Mouse (Mus musculus): ENCODE data around the gene Cyfip1. TPM values are rescaled to one million over a fixed set of nuclear protein-coding genes. Genes with fewer than 3 reads are reported as not detected.

The Cyfip1 gene
- polyA plus RNA-seq, 1 experiment from 2014 or later, result 59.1 TPM

DNA sequence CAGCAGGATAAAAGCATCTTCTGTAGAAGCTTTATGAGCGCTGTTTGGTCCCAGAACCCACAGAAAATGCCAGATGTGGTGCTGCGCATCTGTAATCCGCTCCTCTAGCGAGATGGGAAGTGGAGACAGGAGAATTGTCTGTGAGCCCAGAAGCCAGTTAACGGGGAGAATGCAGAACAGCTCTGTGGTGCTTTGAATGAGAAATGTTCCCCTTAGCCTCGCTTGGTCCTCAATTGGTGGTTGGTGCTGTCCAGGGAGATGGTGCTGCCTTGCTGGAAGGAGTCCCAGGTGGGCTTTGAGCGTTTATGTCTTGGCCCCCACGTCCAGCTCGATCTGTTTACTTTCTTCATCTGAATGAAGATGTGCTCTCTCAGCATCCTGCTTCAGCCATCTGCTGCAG is 39.3 kb downstream of the Cyfip1 start:
- WGBS, result 80% methylated on average over 9 of the region's 9 CpGs
- no peak overlapping the region for H3K4me3 ChIP-seq (ENCODE audit: low read depth, low read length)
- H3K4me2 ChIP-seq (replicated peaks; ENCODE audit: low read depth), result no peak overlapping the region
- H3K27ac ChIP-seq (replicated peaks), result no peak overlapping the region
- no peak for DNase-seq (ENCODE audit: low spot score)
- H3K9me3 ChIP-seq (ENCODE audit: control insufficient read depth, low read length), result no peaks in the 10 kb centered on the region
- H3K9ac ChIP-seq (ENCODE audit: low read length), result no peak overlapping the region
- H3K4me1 ChIP-seq (replicated peaks; ENCODE audit: control insufficient read depth, insufficient read depth), result no peaks in the 10 kb centered on the region
- H3K27me3 ChIP-seq (ENCODE audit: control insufficient read depth, insufficient read depth, low read length), result no peaks in the 10 kb centered on the region
- peaks cover 28% of the 10 kb centered on the region for H3K36me3 ChIP-seq (ENCODE audit: control insufficient read depth, insufficient read depth, low read length)
- no peak for TF ChIP-seq EP300 (optimal IDR thresholded peaks at IDR 0.05)
- TF ChIP-seq CTCF (IDR thresholded peaks at IDR 0.05; ENCODE audit: low read depth), result no peak
- ATAC-seq (ENCODE audit: low FRiP score, low TSS enrichment), result no peak

DNA sequence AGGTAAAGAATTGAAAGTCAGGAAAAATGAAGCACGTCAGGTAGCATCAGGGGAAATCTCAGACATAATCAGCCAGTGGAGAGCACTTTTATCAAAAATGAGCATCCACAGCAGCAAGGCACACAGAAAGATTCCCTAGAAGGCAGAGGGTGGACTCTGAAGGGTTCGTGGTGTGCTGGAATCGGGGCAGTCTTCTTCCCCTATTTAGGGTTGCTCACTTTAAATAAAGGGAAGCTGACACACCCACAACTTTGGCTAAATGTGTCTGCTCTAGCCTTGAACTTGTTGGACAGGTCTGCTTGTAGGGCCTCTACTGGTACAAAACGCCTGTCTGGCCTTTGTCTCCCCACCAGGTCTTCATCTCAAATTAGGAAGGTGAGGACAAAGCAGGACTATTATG is 47.1 kb downstream of the Cyfip1 start:
- Histone ChIP-seq H3K9me3 (ENCODE audit: control insufficient read depth, low read length) (no peaks in the 10 kb centered on the region), H3K4me2 (replicated peaks; ENCODE audit: low read depth) (no peak overlapping the region), H3K36me3 (ENCODE audit: control insufficient read depth, insufficient read depth, low read length) (peaks cover 22% of the 10 kb centered on the region; the same call in 1 of the 2 replicates), H3K4me3 (ENCODE audit: low read depth, low read length) (no peak overlapping the region), H3K27me3 (ENCODE audit: control insufficient read depth, insufficient read depth, low read length) (no peaks in the 10 kb centered on the region), H3K27ac (replicated peaks) (no peak overlapping the region), H3K9ac (ENCODE audit: low read length) (no peak overlapping the region), H3K4me1 (replicated peaks; ENCODE audit: control insufficient read depth, insufficient read depth) (no peaks in the 10 kb centered on the region)
- ATAC-seq (ENCODE audit: low FRiP score, low TSS enrichment) (no peak), DNase-seq (ENCODE audit: low spot score) (no peak)
- 88% methylated on average over 4 of the region's 4 CpGs for WGBS
- no peak for TF ChIP-seq EP300 (optimal IDR thresholded peaks at IDR 0.05)
- TF ChIP-seq CTCF (IDR thresholded peaks at IDR 0.05; ENCODE audit: low read depth), result no peak

DNA sequence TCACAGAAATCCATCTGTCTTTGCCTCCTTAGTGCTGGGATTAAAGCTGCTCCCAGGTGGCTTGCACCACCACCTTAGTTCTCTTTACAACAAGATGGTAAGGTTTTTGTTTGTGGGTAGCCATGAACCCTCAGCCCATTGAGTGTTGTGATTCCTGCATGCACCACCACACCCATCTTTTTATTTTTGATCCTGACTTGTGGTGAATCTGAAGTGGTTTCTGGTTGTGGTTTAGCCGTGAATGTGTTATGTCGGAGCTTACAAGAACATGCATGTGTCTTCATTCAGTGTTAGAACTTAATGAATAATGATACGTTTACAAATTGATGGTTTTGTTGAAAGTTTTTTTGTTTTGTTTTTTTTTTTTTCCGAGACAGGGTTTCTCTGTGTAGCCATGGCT is 48.5 kb downstream of the Cyfip1 start:
- no peaks in the 10 kb centered on the region for H3K4me1 ChIP-seq (replicated peaks; ENCODE audit: control insufficient read depth, insufficient read depth)
- no peaks in the 10 kb centered on the region for H3K9me3 ChIP-seq (ENCODE audit: control insufficient read depth, low read length)
- DNase-seq (ENCODE audit: low spot score), result no peak
- H3K27ac ChIP-seq (replicated peaks), result no peak overlapping the region
- H3K4me2 ChIP-seq (replicated peaks; ENCODE audit: low read depth), result no peak overlapping the region
- peaks cover 23% of the 10 kb centered on the region for H3K36me3 ChIP-seq (ENCODE audit: control insufficient read depth, insufficient read depth, low read length)
- H3K27me3 ChIP-seq (ENCODE audit: control insufficient read depth, insufficient read depth, low read length), result no peaks in the 10 kb centered on the region
- no peak overlapping the region for H3K9ac ChIP-seq (ENCODE audit: low read length)
- no peak for ATAC-seq (ENCODE audit: low FRiP score, low TSS enrichment)
- TF ChIP-seq EP300 (optimal IDR thresholded peaks at IDR 0.05) (no peak), CTCF (IDR thresholded peaks at IDR 0.05; ENCODE audit: low read depth) (no peak)
- no peak overlapping the region for H3K4me3 ChIP-seq (ENCODE audit: low read depth, low read length)
- WGBS, result 87% methylated on average over 4 of the region's 4 CpGs

DNA sequence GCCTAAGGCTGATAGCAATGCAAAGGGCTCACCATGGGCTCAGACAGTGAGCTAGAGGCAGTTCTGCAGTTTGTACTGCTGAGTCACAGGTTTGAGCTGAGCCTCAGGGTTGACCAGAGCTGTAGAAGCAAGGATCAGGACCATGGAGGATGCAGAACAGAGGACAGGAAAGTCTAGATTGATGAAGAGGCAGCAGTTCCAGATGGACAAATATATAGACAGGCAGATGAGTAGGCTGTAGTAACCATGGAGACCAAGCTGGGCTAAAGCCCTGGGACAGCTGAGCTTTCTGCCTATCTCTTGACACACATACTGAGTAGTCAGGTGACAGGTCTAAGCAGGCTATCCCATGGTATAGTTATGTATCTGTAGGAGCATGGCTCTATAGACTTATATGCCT is 49.2 kb downstream of the Cyfip1 start:
- Histone ChIP-seq H3K4me3 (ENCODE audit: low read depth, low read length) (no peak overlapping the region), H3K9ac (ENCODE audit: low read length) (no peak overlapping the region), H3K4me1 (replicated peaks; ENCODE audit: control insufficient read depth, insufficient read depth) (no peaks in the 10 kb centered on the region), H3K36me3 (ENCODE audit: control insufficient read depth, insufficient read depth, low read length) (peaks cover 24% of the 10 kb centered on the region), H3K9me3 (ENCODE audit: control insufficient read depth, low read length) (no peaks in the 10 kb centered on the region), H3K4me2 (replicated peaks; ENCODE audit: low read depth) (no peak overlapping the region), H3K27me3 (ENCODE audit: control insufficient read depth, insufficient read depth, low read length) (no peaks in the 10 kb centered on the region), H3K27ac (replicated peaks) (no peak overlapping the region)
- TF ChIP-seq CTCF (IDR thresholded peaks at IDR 0.05; ENCODE audit: low read depth) (no peak), EP300 (optimal IDR thresholded peaks at IDR 0.05) (no peak)
- no peak for ATAC-seq (ENCODE audit: low FRiP score, low TSS enrichment)
- DNase-seq (ENCODE audit: low spot score), result no peak

DNA sequence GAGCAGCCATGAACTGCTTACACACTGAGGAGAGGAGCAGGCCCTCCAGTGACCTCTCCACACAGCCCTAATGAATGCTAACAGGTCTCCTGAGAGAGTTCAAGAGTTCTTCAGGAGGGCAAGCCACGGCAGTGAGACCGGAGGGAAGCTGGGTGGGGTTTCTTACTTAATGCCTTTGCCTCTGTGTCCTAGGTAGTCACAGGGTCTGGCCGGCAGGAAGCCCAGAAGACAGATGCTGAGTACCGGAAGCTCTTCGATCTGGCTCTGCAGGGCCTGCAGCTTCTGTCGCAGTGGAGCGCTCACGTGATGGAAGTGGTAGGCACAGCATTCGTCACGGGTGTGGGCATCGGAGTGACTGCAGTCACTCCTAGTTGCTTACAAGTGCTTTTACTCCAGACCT is 50.3 kb downstream of the Cyfip1 start:
- Histone ChIP-seq H3K4me3 (ENCODE audit: low read depth, low read length) (no peak overlapping the region), H3K36me3 (ENCODE audit: control insufficient read depth, insufficient read depth, low read length) (peaks cover 24% of the 10 kb centered on the region), H3K4me1 (replicated peaks; ENCODE audit: control insufficient read depth, insufficient read depth) (no peaks in the 10 kb centered on the region), H3K27ac (replicated peaks) (no peak overlapping the region), H3K27me3 (ENCODE audit: control insufficient read depth, insufficient read depth, low read length) (no peaks in the 10 kb centered on the region), H3K9me3 (ENCODE audit: control insufficient read depth, low read length) (no peaks in the 10 kb centered on the region), H3K4me2 (replicated peaks; ENCODE audit: low read depth) (no peak overlapping the region), H3K9ac (ENCODE audit: low read length) (no peak overlapping the region)
- TF ChIP-seq CTCF (IDR thresholded peaks at IDR 0.05; ENCODE audit: low read depth), result no peak
- ATAC-seq (ENCODE audit: low FRiP score, low TSS enrichment) (no peak), DNase-seq (ENCODE audit: low spot score) (no peak)
- 88% methylated on average over 11 of the region's 11 CpGs for WGBS

DNA sequence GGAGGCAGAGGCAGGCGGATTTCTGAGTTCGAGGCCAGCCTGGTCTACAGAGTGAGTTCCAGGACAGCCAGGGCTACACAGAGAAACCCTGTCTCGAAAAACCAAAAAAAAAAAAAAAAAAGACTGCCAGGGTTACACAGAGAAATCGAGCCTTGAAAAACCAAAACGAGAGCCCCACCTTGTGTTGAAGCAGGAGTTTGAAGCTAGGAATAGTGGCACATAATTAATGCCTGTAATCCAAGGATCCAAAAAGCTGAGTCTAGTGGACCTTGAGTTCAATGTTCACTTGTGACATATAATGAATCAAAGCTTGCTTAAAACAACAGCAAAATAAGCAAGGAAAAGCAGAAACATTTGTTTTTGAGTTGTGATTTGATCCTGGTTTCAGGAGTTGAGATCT is 62.2 kb downstream of the Cyfip1 start:
- Histone ChIP-seq H3K4me3 (ENCODE audit: low read depth, low read length) (no peak overlapping the region), H3K27ac (replicated peaks) (no peak overlapping the region), H3K9me3 (ENCODE audit: control insufficient read depth, low read length) (no peaks in the 10 kb centered on the region), H3K4me1 (replicated peaks; ENCODE audit: control insufficient read depth, insufficient read depth) (no peaks in the 10 kb centered on the region), H3K27me3 (ENCODE audit: control insufficient read depth, insufficient read depth, low read length) (no peaks in the 10 kb centered on the region), H3K36me3 (ENCODE audit: control insufficient read depth, insufficient read depth, low read length) (peaks cover 42% of the 10 kb centered on the region), H3K4me2 (replicated peaks; ENCODE audit: low read depth) (no peak overlapping the region), H3K9ac (ENCODE audit: low read length) (no peak overlapping the region)
- ATAC-seq (ENCODE audit: low FRiP score, low TSS enrichment) (no peak), DNase-seq (ENCODE audit: low spot score) (no peak)
- TF ChIP-seq CTCF (IDR thresholded peaks at IDR 0.05; ENCODE audit: low read depth) (peak; percentile 19; the same call in 1 of the 2 replicates), EP300 (optimal IDR thresholded peaks at IDR 0.05) (no peak)
- whole genome bisulfite sequencing, result 80% methylated on average over 5 of the region's 5 CpGs

Data from stomach, postnatal 0 days (tissue).